Mouse (Mus musculus) MEL (cell line): Measurements from ENCODE around the gene Dpp4. TPM values are rescaled to one million over a fixed set of nuclear protein-coding genes. Genes with fewer than 3 reads are reported as not detected.

ENCODE experiments used
- DNase-seq: peaks from one replicate; pipeline ENCODE4 v3.0.0; 2011; ENCODE audit warnings: low read depth, low spot score
- H3K27ac ChIP-seq: 2 replicates; pipeline ENCODE4 v1.5.1; 2012; ENCODE audit warnings: low read depth, mild to moderate bottlenecking, control low read depth, low read length, moderate library complexity; ENCODE audit not compliant: control insufficient read depth
- H3K27me3 ChIP-seq, 2 experiments: fragments of 150-350 bp in 1 of 2; sonication (generic) in 1 of 2; 2 replicates each; pipeline ENCODE4 v1.6.1; 2012; ENCODE audit warnings: low read length in 2 of 2, mild to moderate bottlenecking in 2 of 2, improper control_type of control experiment in 1 of 2, moderate library complexity in 1 of 2; ENCODE audit not compliant: insufficient read depth in 2 of 2, control insufficient read depth in 1 of 2
- H3K36me3 ChIP-seq, 2 experiments: 2 replicates each; pipeline ENCODE4 v1.6.1; 2012 to 2014; ENCODE audit warnings: low read length in 2 of 2, improper control_type of control experiment in 1 of 2, inconsistent platforms in 1 of 2, mild to moderate bottlenecking in 1 of 2; ENCODE audit not compliant: insufficient read depth in 2 of 2, control insufficient read depth in 1 of 2
- H3K4me1 ChIP-seq, 2 experiments: fragments of 150-350 bp in 1 of 2; sonication (generic) in 1 of 2; 2 replicates each; pipeline ENCODE4 v1.6.1; 2012; ENCODE audit warnings: low read length in 2 of 2, improper control_type of control experiment in 1 of 2, mild to moderate bottlenecking in 1 of 2; ENCODE audit not compliant: insufficient read depth in 2 of 2, control insufficient read depth in 1 of 2
- H3K4me3 ChIP-seq, 2 experiments: fragments of 150-350 bp in 1 of 2; sonication (generic) in 1 of 2; 2 replicates each; pipeline ENCODE4 v1.5.1; 2012; ENCODE audit warnings: low read depth in 2 of 2, low read length in 2 of 2, mild to moderate bottlenecking in 2 of 2, moderate library complexity in 2 of 2, control low read depth in 1 of 2, improper control_type of control experiment in 1 of 2; ENCODE audit not compliant: control insufficient read depth in 1 of 2, insufficient read depth in 1 of 2
- H3K79me2 ChIP-seq: 2 replicates; pipeline ENCODE4 v1.6.1; 2012; ENCODE audit warnings: mild to moderate bottlenecking, low read length, moderate library complexity; ENCODE audit not compliant: control insufficient read depth, poor library complexity, insufficient read depth
- H3K9ac ChIP-seq: 2 replicates; pipeline ENCODE4 v1.6.1; 2012; ENCODE audit warnings: low read depth, mild to moderate bottlenecking, control low read depth, low read length, moderate library complexity; ENCODE audit not compliant: control insufficient read depth, poor library complexity, severe bottlenecking
- H3K9me3 ChIP-seq: fragments of 150-350 bp; sonication (generic); replicated peaks from 2 replicates; pipeline ENCODE4 v1.6.1; 2012; ENCODE audit warnings: mild to moderate bottlenecking, low read length, improper control_type of control experiment, moderate library complexity; ENCODE audit not compliant: insufficient read depth
- BHLHE40 ChIP-seq: IDR thresholded peaks from 2 replicates; pipeline ENCODE4 v1.6.1; 2012; ENCODE audit warnings: low read depth, mild to moderate bottlenecking, inconsistent platforms, low read length, improper control_type of control experiment, borderline replicate concordance
- CHD1 ChIP-seq: IDR thresholded peaks from 2 replicates; pipeline ENCODE4 v1.6.1; 2012; ENCODE audit warnings: low read depth, mild to moderate bottlenecking, inconsistent platforms, low read length, improper control_type of control experiment
- CHD2 ChIP-seq: IDR thresholded peaks from 2 replicates; pipeline ENCODE4 v1.6.1; 2011; ENCODE audit warnings: low read length, improper control_type of control experiment
- CTCF ChIP-seq, 3 experiments: IDR thresholded peaks in 2 of 3; conservative IDR thresholded peaks in 1 of 3; 2 replicates each; pipeline ENCODE4 v1.5.1; 2011 to 2012; ENCODE audit warnings: low read length in 3 of 3, low read depth in 2 of 3, mild to moderate bottlenecking in 2 of 3, improper control_type of control experiment in 1 of 3, inconsistent platforms in 1 of 3, mixed read lengths in 1 of 3, moderate library complexity in 1 of 3; ENCODE audit not compliant: control insufficient read depth in 1 of 3, insufficient read depth in 1 of 3, poor library complexity in 1 of 3, severe bottlenecking in 1 of 3
- E2F4 ChIP-seq: IDR thresholded peaks from 2 replicates; pipeline ENCODE4 v1.6.1; 2011; ENCODE audit warnings: low read depth, low read length, improper control_type of control experiment, borderline replicate concordance
- ELF1 ChIP-seq: IDR thresholded peaks from 2 replicates; pipeline ENCODE4 v1.6.1; 2014; ENCODE audit warnings: low read depth, mild to moderate bottlenecking, inconsistent platforms, low read length, improper control_type of control experiment, moderate library complexity
- ETS1 ChIP-seq: IDR thresholded peaks from 2 replicates; pipeline ENCODE4 v1.6.1; 2012; ENCODE audit warnings: low read depth, mild to moderate bottlenecking, inconsistent platforms, low read length, improper control_type of control experiment, moderate library complexity
- GABPA ChIP-seq: IDR thresholded peaks from 2 replicates; pipeline ENCODE4 v1.6.1; 2012; ENCODE audit warnings: low read depth, mild to moderate bottlenecking, inconsistent platforms, low read length, improper control_type of control experiment, moderate library complexity
- GATA1 ChIP-seq: IDR thresholded peaks from 2 replicates; pipeline ENCODE4 v1.6.1; 2011; ENCODE audit warnings: low read depth, low read length, improper control_type of control experiment
- HCFC1 ChIP-seq: IDR thresholded peaks from 2 replicates; pipeline ENCODE4 v1.6.1; 2012; ENCODE audit warnings: low read depth, mild to moderate bottlenecking, inconsistent platforms, low read length, improper control_type of control experiment, moderate library complexity
- JUND ChIP-seq: IDR thresholded peaks from 2 replicates; pipeline ENCODE4 v1.6.1; 2011; ENCODE audit warnings: low read depth, mild to moderate bottlenecking, improper control_type of control experiment, low read length
- KAT2A ChIP-seq: conservative IDR thresholded peaks from 2 replicates; pipeline ENCODE4 v1.6.1; 2012; ENCODE audit warnings: low read depth, low read length, improper control_type of control experiment, inconsistent platforms
- MAX ChIP-seq: IDR thresholded peaks from 2 replicates; pipeline ENCODE4 v1.6.1; 2011; ENCODE audit warnings: low read length, improper control_type of control experiment
- MAZ ChIP-seq: IDR thresholded peaks from 2 replicates; pipeline ENCODE4 v1.6.1; 2012; ENCODE audit warnings: low read depth, mild to moderate bottlenecking, inconsistent platforms, low read length, improper control_type of control experiment
- MEF2A ChIP-seq: IDR thresholded peaks from 2 replicates; pipeline ENCODE4 v1.6.1; 2014; ENCODE audit warnings: low read depth, mild to moderate bottlenecking, inconsistent platforms, low read length, improper control_type of control experiment; ENCODE audit not compliant: poor library complexity, insufficient replicate concordance, severe bottlenecking; ENCODE audit errors: extremely low read depth
- MXI1 ChIP-seq: IDR thresholded peaks from 2 replicates; pipeline ENCODE4 v1.6.1; 2011; ENCODE audit warnings: mild to moderate bottlenecking, low read depth, low read length, improper control_type of control experiment
- MYB ChIP-seq: IDR thresholded peaks from 2 replicates; pipeline ENCODE4 v1.6.1; 2011; ENCODE audit warnings: mild to moderate bottlenecking, low read depth, low read length, improper control_type of control experiment
- MYC ChIP-seq: IDR thresholded peaks from 2 replicates; pipeline ENCODE4 v1.6.1; 2011; ENCODE audit warnings: low read depth, mild to moderate bottlenecking, low read length, improper control_type of control experiment, moderate library complexity
- NELFE ChIP-seq: IDR thresholded peaks from 2 replicates; pipeline ENCODE4 v1.6.1; 2011; ENCODE audit warnings: low read depth, low read length, improper control_type of control experiment
- NRF1 ChIP-seq: IDR thresholded peaks from 2 replicates; pipeline ENCODE4 v1.6.1; 2014; ENCODE audit warnings: low read depth, mild to moderate bottlenecking, inconsistent platforms, low read length, improper control_type of control experiment, moderate library complexity; ENCODE audit not compliant: poor library complexity, insufficient read depth, severe bottlenecking
- POLR2A ChIP-seq, 2 experiments: IDR thresholded peaks; 2 replicates each; pipeline ENCODE4 v1.6.1; 2011 to 2012; ENCODE audit warnings: low read length in 2 of 2, mild to moderate bottlenecking in 2 of 2, control low read depth in 1 of 2, improper control_type of control experiment in 1 of 2, low read depth in 1 of 2, moderate library complexity in 1 of 2; ENCODE audit not compliant: control insufficient read depth in 1 of 2, insufficient read depth in 1 of 2, poor library complexity in 1 of 2
- POLR2AphosphoS2 ChIP-seq: IDR thresholded peaks from 2 replicates; pipeline ENCODE4 v1.6.1; 2011; ENCODE audit warnings: low read length, improper control_type of control experiment
- POLR2AphosphoS5 ChIP-seq: IDR thresholded peaks from 2 replicates; pipeline ENCODE4 v1.6.1; 2012; ENCODE audit warnings: low read depth, borderline replicate concordance, mild to moderate bottlenecking, inconsistent platforms, low read length, moderate library complexity, mixed read lengths
- RAD21 ChIP-seq: IDR thresholded peaks from 2 replicates; pipeline ENCODE4 v1.6.1; 2011; ENCODE audit warnings: mild to moderate bottlenecking, low read depth, low read length, improper control_type of control experiment
- RCOR1 ChIP-seq: IDR thresholded peaks from 2 replicates; pipeline ENCODE4 v1.6.1; 2012; ENCODE audit warnings: low read depth, mild to moderate bottlenecking, inconsistent platforms, low read length, improper control_type of control experiment
- SIN3A ChIP-seq: IDR thresholded peaks from 2 replicates; pipeline ENCODE4 v1.6.1; 2012; ENCODE audit warnings: low read length, improper control_type of control experiment, inconsistent platforms
- SMC3 ChIP-seq: IDR thresholded peaks from 2 replicates; pipeline ENCODE4 v1.6.1; 2011; ENCODE audit warnings: low read depth, low read length, improper control_type of control experiment
- TAL1 ChIP-seq: IDR thresholded peaks from 2 replicates; pipeline ENCODE4 v1.6.1; 2012; ENCODE audit warnings: mild to moderate bottlenecking, inconsistent platforms, low read length, moderate library complexity, mixed read lengths
- TBP ChIP-seq: IDR thresholded peaks from 2 replicates; pipeline ENCODE4 v1.8.0; 2011; ENCODE audit warnings: low read depth, low read length, improper control_type of control experiment
- TCF12 ChIP-seq: IDR thresholded peaks from 2 replicates; pipeline ENCODE4 v1.6.1; 2014; ENCODE audit warnings: low read depth, mild to moderate bottlenecking, inconsistent platforms, low read length, improper control_type of control experiment, moderate library complexity
- UBTF ChIP-seq: IDR thresholded peaks from 2 replicates; pipeline ENCODE4 v1.6.1; 2012; ENCODE audit warnings: low read depth, mild to moderate bottlenecking, inconsistent platforms, low read length, improper control_type of control experiment, moderate library complexity, borderline replicate concordance; ENCODE audit not compliant: insufficient read depth
- USF1 ChIP-seq: IDR thresholded peaks from 2 replicates; pipeline ENCODE4 v1.6.1; 2014; ENCODE audit warnings: low read depth, mild to moderate bottlenecking, inconsistent platforms, low read length, improper control_type of control experiment, moderate library complexity
- USF2 ChIP-seq, 2 experiments: IDR thresholded peaks; 2 replicates each; pipeline ENCODE4 v1.6.1; 2011 to 2012; ENCODE audit warnings: improper control_type of control experiment in 2 of 2, low read length in 2 of 2, borderline replicate concordance in 1 of 2, inconsistent platforms in 1 of 2, low read depth in 1 of 2, mild to moderate bottlenecking in 1 of 2; ENCODE audit not compliant: insufficient read depth in 1 of 2
- ZKSCAN1 ChIP-seq: IDR thresholded peaks from 2 replicates; pipeline ENCODE4 v1.6.1; 2012; ENCODE audit warnings: low read depth, mild to moderate bottlenecking, inconsistent platforms, low read length, improper control_type of control experiment, moderate library complexity
- ZMIZ1 ChIP-seq: IDR thresholded peaks from 2 replicates; pipeline ENCODE4 v1.6.1; 2012; ENCODE audit warnings: low read depth, mild to moderate bottlenecking, inconsistent platforms, low read length, improper control_type of control experiment, moderate library complexity
- ZNF384 ChIP-seq: IDR thresholded peaks from 2 replicates; pipeline ENCODE4 v1.6.1; 2012; ENCODE audit warnings: low read depth, mild to moderate bottlenecking, inconsistent platforms, low read length, improper control_type of control experiment
- polyA plus RNA-seq, 2 experiments: library from polyadenylated mRNA; stranded (reverse) in 1 of 2; unstranded in 1 of 2; fragments of >175 nt in 1 of 2; fragments of >200 nt in 1 of 2; gene quantifications; 2 replicates each; pipeline versions ENCODE4 v1.2.1 to v1.2.4; 2012; ENCODE audit warnings: low replicate concordance in 2 of 2, low read depth in 1 of 2; ENCODE audit not compliant: insufficient read length in 2 of 2, insufficient read depth in 1 of 2, missing spikeins in 1 of 2
- total RNA-seq: library from RNA; depleted of rRNA; stranded (reverse); fragments of 300-350 nt; gene quantifications from 2 replicates; pipeline ENCODE4 v1.2.3, GENCODE M21; 2012; rRNA removed

Gene Dpp4
- total RNA-seq (40.4 and 46.7 TPM in 2 replicates), polyA plus RNA-seq (10 to 100 TPM; 64.1 to 99.1 TPM)

GRCm38 (mm10) chr2:62412081-62412821 lies at the start of gene Dpp4:
Gene Dpp4 (minus strand): TSS chr2:62412231.
- H3K9ac ChIP-seq: peak within 1 kb of the TSS; percentile 96
- peaks cover 16 to 22% of the 10 kb centered on the region in 2 experiments for H3K4me1 ChIP-seq
- H3K27me3 ChIP-seq: no peaks in the 10 kb centered on the region
- H3K27ac ChIP-seq: peak within 1 kb of the TSS; percentile 88
- H3K79me2 ChIP-seq: peaks cover 42% of the 10 kb centered on the region
- H3K9me3 ChIP-seq: no peaks in the 10 kb centered on the region
- peaks cover 10 to 31% of the 10 kb centered on the region in 2 experiments; a peak in 3 of 4 replicates for H3K36me3 ChIP-seq
- peak within 1 kb of the TSS; percentile 93 to 96 for H3K4me3 ChIP-seq
- peak; percentile 80 for DNase-seq
- TF ChIP-seq RCOR1 (no peak), CHD2 (no peak), POLR2A (IDR thresholded peaks at IDR 0.05; ENCODE audit: control insufficient read depth in 1 of 2, insufficient read depth in 1 of 2, low read depth in 1 of 2, low read length in 2 of 2, poor library complexity in 1 of 2) (no peak), TCF12 (peak; percentile 36; the same call in 1 of the 2 replicates), HCFC1 (no peak), KAT2A (no peak), UBTF (no peak), RAD21 (no peak), POLR2AphosphoS2 (no peak), JUND (no peak; the same call in 1 of the 2 replicates), ELF1 (no peak), USF1 (no peak), ETS1 (0 out of 2 replicates have a peak, but pooled peaks have one; percentile 27), ZMIZ1 (no peak; the same call in 1 of the 2 replicates), GATA1 (no peak), TBP (no peak), MXI1 (no peak; the same call in 1 of the 2 replicates), MYB (no peak), ZNF384 (no peak), E2F4 (no peak), MAX (peak; percentile 68; the same call in 1 of the 2 replicates), ZKSCAN1 (no peak), BHLHE40 (no peak), GABPA (no peak), NELFE (peak; percentile 48), CTCF (IDR thresholded peaks at IDR 0.05 in 2 of 3, conservative IDR thresholded peaks at IDR 0.05 in 1 of 3; ENCODE audit: control insufficient read depth in 1 of 3, insufficient read depth in 1 of 3, low read depth in 2 of 3, low read length in 3 of 3, poor library complexity in 1 of 3, severe bottlenecking in 1 of 3) (no peak), TAL1 (no peak), USF2 (IDR thresholded peaks at IDR 0.05; ENCODE audit: borderline replicate concordance in 1 of 2, insufficient read depth in 1 of 2, low read depth in 1 of 2, low read length in 2 of 2) (no peak), POLR2AphosphoS5 (no peak), SIN3A (no peak), MYC (peak; percentile 83; the same call in 1 of the 2 replicates), SMC3 (no peak), MAZ (no peak), MEF2A (no peak), CHD1 (no peak), NRF1 (peak; percentile 68)
